Mouse (Mus musculus) kidney, embryonic 14.5 days (tissue): ENCODE measurements around the gene Smg5. TPM values are rescaled to one million over a fixed set of nuclear protein-coding genes. Genes with fewer than 3 reads are reported as not detected.

Experiments
- polyA plus RNA-seq: library from polyadenylated mRNA; unstranded; fragments of >200 nt; fragmentation: Nextera tagmentation; extraction: Ambion mirVana; gene quantifications from 2 replicates; pipeline ENCODE4 v1.2.1, GENCODE M21; 2014

The Smg5 gene
- polyA plus RNA-seq, 1 experiment from 2014 or later: 47.4 TPM

Other genes with a start within 250 kb of the Smg5 start
- 12.6 and 21.8 TPM in 2 replicates for gene Mef2d, start 193.9 kb upstream of the Smg5 start, polyA plus RNA-seq
- 2.2 and 3.7 TPM in 2 replicates for gene Rhbg, start 81.6 kb upstream of the Smg5 start, polyA plus RNA-seq
- 0.79 TPM in 1 of 2 replicates, not detected in the other for gene Gm38392, start 49.0 kb upstream of the Smg5 start, polyA plus RNA-seq
- 15.4 and 20.0 TPM in 2 replicates for gene Tsacc, start 39.3 kb upstream of the Smg5 start, polyA plus RNA-seq
- 603 and 679 TPM in 2 replicates for gene Cct3, start 39.1 kb upstream of the Smg5 start, polyA plus RNA-seq
- gene Glmp, start 11.2 kb upstream of the Smg5 start, polyA plus RNA-seq: 114 and 138 TPM in 2 replicates
- 3.4 and 5.5 TPM in 2 replicates for gene Tmem79, start 112 bp upstream of the Smg5 start, polyA plus RNA-seq
- 7.9 and 8.5 TPM in 2 replicates for gene Paqr6, start 28.3 kb downstream of the Smg5 start, polyA plus RNA-seq
- 0.28 TPM in 1 of 2 replicates, not detected in the other for gene Bglap3, start 36.5 kb downstream of the Smg5 start, polyA plus RNA-seq
- gene Bglap2, start 42.4 kb downstream of the Smg5 start, polyA plus RNA-seq: not detected in 2 replicates
- 0.57 TPM in 1 of 2 replicates, not detected in the other for gene Bglap, start 48.2 kb downstream of the Smg5 start, polyA plus RNA-seq
- 169 and 181 TPM in 2 replicates for gene Pmf1, start 74.1 kb downstream of the Smg5 start, polyA plus RNA-seq
- 13.1 and 19.4 TPM in 2 replicates for gene Slc25a44, start 88.9 kb downstream of the Smg5 start, polyA plus RNA-seq
- 5.7 and 10.0 TPM in 2 replicates for gene Sema4a, start 124.9 kb downstream of the Smg5 start, polyA plus RNA-seq
- gene Lmna, start 173.7 kb downstream of the Smg5 start, polyA plus RNA-seq: 41.6 and 55.7 TPM in 2 replicates
- 31.6 and 32.2 TPM in 2 replicates for gene Mex3a, start 196.1 kb downstream of the Smg5 start, polyA plus RNA-seq
- 14.2 and 16.7 TPM in 2 replicates for gene Rab25, start 212.0 kb downstream of the Smg5 start, polyA plus RNA-seq
- gene Lamtor2, start 216.8 kb downstream of the Smg5 start, polyA plus RNA-seq: 81.7 and 165 TPM in 2 replicates
- gene Ubqln4, start 217.5 kb downstream of the Smg5 start, polyA plus RNA-seq: 51.4 and 73.4 TPM in 2 replicates
- 260 and 303 TPM in 2 replicates for gene Ssr2, start 239.6 kb downstream of the Smg5 start, polyA plus RNA-seq